Mouse (Mus musculus): ENCODE data around the gene Clip2. TPM values are rescaled to one million over a fixed set of nuclear protein-coding genes. Genes with fewer than 3 reads are reported as not detected.
A peak's percentile ranks its signal among the peaks of the same experiment; 100 is the strongest.

Gene Clip2
- polyA plus RNA-seq, 1 experiment from 2014 or later: 14.4 TPM

GRCm38 (mm10) chr5:134466296-134467029, 85.8 kb downstream of the Clip2 start:
- Histone ChIP-seq H3K9me3 (ENCODE audit: control insufficient read depth, low read length) (no peaks in the 10 kb centered on the region), H3K4me2 (ENCODE audit: low read length) (peak overlapping the region; percentile 31), H3K36me3 (ENCODE audit: control insufficient read depth, insufficient read depth, low read length) (no peaks in the 10 kb centered on the region), H3K4me3 (ENCODE audit: low read length) (no peak overlapping the region), H3K9ac (ENCODE audit: low read depth, low read length) (no peak overlapping the region; the same call in 1 of the 2 replicates), H3K27me3 (replicated peaks; ENCODE audit: control insufficient read depth, insufficient read depth, low read length) (no peaks in the 10 kb centered on the region), H3K27ac (ENCODE audit: low read depth, low read length) (peak overlapping the region; percentile 66), H3K4me1 (ENCODE audit: control insufficient read depth, insufficient read depth, low read depth, low read length) (peaks cover 10% of the 10 kb centered on the region)
- ATAC-seq: peak; percentile 67
- 8% methylated on average over 21 of the region's 21 CpGs for WGBS

- H3K27ac ChIP-seq (ENCODE audit: low read depth, low read length): no peak overlapping the region
- H3K36me3 ChIP-seq (ENCODE audit: control insufficient read depth, insufficient read depth, low read length): no peaks in the 10 kb centered on the region
- H3K27me3 ChIP-seq (replicated peaks; ENCODE audit: control insufficient read depth, insufficient read depth, low read length): no peaks in the 10 kb centered on the region
- no peak for ATAC-seq
- 91% methylated on average over 1 of the region's 1 CpGs for WGBS
- H3K4me2 ChIP-seq (ENCODE audit: low read length): no peak overlapping the region
- no peak overlapping the region for H3K4me3 ChIP-seq (ENCODE audit: low read length)
- H3K9ac ChIP-seq (ENCODE audit: low read depth, low read length): no peak overlapping the region
- peaks cover 10% of the 10 kb centered on the region for H3K4me1 ChIP-seq (ENCODE audit: control insufficient read depth, insufficient read depth, low read depth, low read length)
- H3K9me3 ChIP-seq (ENCODE audit: control insufficient read depth, low read length): no peaks in the 10 kb centered on the region
Observed at GRCm38 (mm10) chr5:134465197-134465596, 87.0 kb downstream of the Clip2 start.

DNA sequence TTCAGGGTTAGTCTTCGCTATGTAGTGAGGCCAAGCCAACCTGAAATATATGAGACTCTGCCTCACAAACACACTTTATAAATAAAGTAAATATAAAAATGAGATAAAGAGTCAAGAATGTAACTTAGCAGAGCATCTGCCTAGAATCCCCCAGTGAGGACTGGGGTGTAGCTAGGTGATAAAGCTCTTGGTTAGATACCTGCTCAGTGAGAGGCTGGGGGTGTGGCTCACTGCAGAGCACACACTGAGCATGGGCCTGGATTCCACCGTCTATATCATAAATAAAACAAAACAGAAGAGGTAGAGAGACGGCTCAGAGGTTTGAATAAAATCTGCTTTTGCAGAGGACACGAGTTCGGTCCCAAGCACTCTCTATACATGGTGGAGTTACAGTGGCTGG, 88.0 kb downstream of the Clip2 start:
- H3K36me3 ChIP-seq (ENCODE audit: control insufficient read depth, insufficient read depth, low read length): no peaks in the 10 kb centered on the region

DNA sequence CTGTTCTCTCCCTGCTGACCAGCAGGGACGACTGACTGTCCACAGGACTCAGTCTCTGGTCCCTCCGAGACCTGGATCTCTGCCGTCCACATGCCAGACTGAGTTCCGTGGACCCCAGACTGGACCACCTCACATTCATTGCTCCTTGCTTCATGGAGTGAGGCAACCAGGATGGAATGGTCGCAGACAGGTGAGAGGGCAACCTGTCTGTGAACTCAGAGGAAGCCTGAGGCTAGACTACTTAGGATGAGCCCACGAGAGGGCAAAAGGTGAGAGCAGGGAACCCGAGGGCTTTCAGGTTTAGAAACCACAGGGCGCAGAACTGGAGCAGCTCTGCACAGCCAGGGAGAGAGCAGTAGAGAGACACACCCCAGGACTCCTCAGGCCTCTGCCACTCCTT, 89.5 kb downstream of the Clip2 start:
- Histone ChIP-seq H3K4me1 (ENCODE audit: control insufficient read depth, insufficient read depth, low read depth, low read length) (peaks cover 10% of the 10 kb centered on the region), H3K9me3 (ENCODE audit: control insufficient read depth, low read length) (no peaks in the 10 kb centered on the region)
- 85% methylated on average over 8 of the region's 8 CpGs for WGBS

More for the DNA sequence above, 88.0 kb downstream of the Clip2 start:
- Histone ChIP-seq H3K4me1 (ENCODE audit: control insufficient read depth, insufficient read depth, low read depth, low read length) (peaks cover 10% of the 10 kb centered on the region), H3K4me2 (ENCODE audit: low read length) (no peak overlapping the region), H3K9ac (ENCODE audit: low read depth, low read length) (no peak overlapping the region), H3K27me3 (replicated peaks; ENCODE audit: control insufficient read depth, insufficient read depth, low read length) (no peaks in the 10 kb centered on the region), H3K4me3 (ENCODE audit: low read length) (no peak overlapping the region), H3K9me3 (ENCODE audit: control insufficient read depth, low read length) (no peaks in the 10 kb centered on the region), H3K27ac (ENCODE audit: low read depth, low read length) (no peak overlapping the region)
- no peak for ATAC-seq
- 82% methylated on average over 5 of the region's 5 CpGs for WGBS

GRCm38 (mm10) chr5:134462316-134462715, 89.9 kb downstream of the Clip2 start:
- WGBS: 83% methylated on average over 2 of the region's 2 CpGs
- no peaks in the 10 kb centered on the region for H3K27me3 ChIP-seq (replicated peaks; ENCODE audit: control insufficient read depth, insufficient read depth, low read length)
- no peak overlapping the region for H3K9ac ChIP-seq (ENCODE audit: low read depth, low read length)
- H3K9me3 ChIP-seq (ENCODE audit: control insufficient read depth, low read length): no peaks in the 10 kb centered on the region
- no peak overlapping the region for H3K4me2 ChIP-seq (ENCODE audit: low read length)
- H3K4me3 ChIP-seq (ENCODE audit: low read length): no peak overlapping the region
- peaks cover 10% of the 10 kb centered on the region for H3K4me1 ChIP-seq (ENCODE audit: control insufficient read depth, insufficient read depth, low read depth, low read length)
- no peak overlapping the region for H3K27ac ChIP-seq (ENCODE audit: low read depth, low read length)
- no peak for ATAC-seq
- no peaks in the 10 kb centered on the region for H3K36me3 ChIP-seq (ENCODE audit: control insufficient read depth, insufficient read depth, low read length)

More for the DNA sequence above, 89.5 kb downstream of the Clip2 start:
- Histone ChIP-seq H3K4me2 (ENCODE audit: low read length) (no peak overlapping the region), H3K9ac (ENCODE audit: low read depth, low read length) (no peak overlapping the region), H3K36me3 (ENCODE audit: control insufficient read depth, insufficient read depth, low read length) (no peaks in the 10 kb centered on the region), H3K27me3 (replicated peaks; ENCODE audit: control insufficient read depth, insufficient read depth, low read length) (no peaks in the 10 kb centered on the region), H3K4me3 (ENCODE audit: low read length) (no peak overlapping the region), H3K27ac (ENCODE audit: low read depth, low read length) (no peak overlapping the region)
- no peak for ATAC-seq

- H3K9ac ChIP-seq (ENCODE audit: low read depth, low read length): no peak overlapping the region
- no peak for ATAC-seq
- H3K9me3 ChIP-seq (ENCODE audit: control insufficient read depth, low read length): no peaks in the 10 kb centered on the region
- H3K27ac ChIP-seq (ENCODE audit: low read depth, low read length): no peak overlapping the region
- 97% methylated on average over 4 of the region's 4 CpGs for WGBS
- no peaks in the 10 kb centered on the region for H3K36me3 ChIP-seq (ENCODE audit: control insufficient read depth, insufficient read depth, low read length)
- no peak overlapping the region for H3K4me3 ChIP-seq (ENCODE audit: low read length)
- no peaks in the 10 kb centered on the region for H3K4me1 ChIP-seq (ENCODE audit: control insufficient read depth, insufficient read depth, low read depth, low read length)
- H3K27me3 ChIP-seq (replicated peaks; ENCODE audit: control insufficient read depth, insufficient read depth, low read length): no peaks in the 10 kb centered on the region
- no peak overlapping the region for H3K4me2 ChIP-seq (ENCODE audit: low read length)
Observed at GRCm38 (mm10) chr5:134460546-134460945, 91.7 kb downstream of the Clip2 start.

DNA sequence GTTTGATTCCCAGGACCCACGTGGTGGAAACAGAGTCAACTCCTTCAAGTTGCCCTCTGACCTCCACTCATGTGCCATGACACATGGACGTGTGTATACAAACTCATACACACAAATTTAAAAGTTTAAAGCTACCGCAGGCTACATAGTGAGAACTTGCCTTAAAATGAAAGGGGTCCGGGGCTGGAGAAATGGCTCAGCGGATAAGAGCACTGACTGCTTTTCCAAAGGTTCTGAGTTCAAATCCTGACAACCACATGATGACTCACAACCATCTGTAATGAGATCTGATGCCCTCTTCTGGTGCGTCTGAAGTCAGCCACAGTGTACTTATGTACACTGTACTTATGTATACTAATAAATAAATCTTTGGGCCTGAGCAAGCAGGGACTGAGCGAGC, 93.1 kb downstream of the Clip2 start:
- no peaks in the 10 kb centered on the region for H3K9me3 ChIP-seq (ENCODE audit: control insufficient read depth, low read length)
- no peak overlapping the region for H3K9ac ChIP-seq (ENCODE audit: low read depth, low read length)
- no peak overlapping the region for H3K27ac ChIP-seq (ENCODE audit: low read depth, low read length)
- 87% methylated on average over 7 of the region's 7 CpGs for WGBS
- no peak overlapping the region for H3K4me2 ChIP-seq (ENCODE audit: low read length)
- H3K36me3 ChIP-seq (ENCODE audit: control insufficient read depth, insufficient read depth, low read length): no peaks in the 10 kb centered on the region
- no peak overlapping the region for H3K4me3 ChIP-seq (ENCODE audit: low read length)
- H3K27me3 ChIP-seq (replicated peaks; ENCODE audit: control insufficient read depth, insufficient read depth, low read length): no peaks in the 10 kb centered on the region
- ATAC-seq: no peak
- peaks cover 13% of the 10 kb centered on the region for H3K4me1 ChIP-seq (ENCODE audit: control insufficient read depth, insufficient read depth, low read depth, low read length)

DNA sequence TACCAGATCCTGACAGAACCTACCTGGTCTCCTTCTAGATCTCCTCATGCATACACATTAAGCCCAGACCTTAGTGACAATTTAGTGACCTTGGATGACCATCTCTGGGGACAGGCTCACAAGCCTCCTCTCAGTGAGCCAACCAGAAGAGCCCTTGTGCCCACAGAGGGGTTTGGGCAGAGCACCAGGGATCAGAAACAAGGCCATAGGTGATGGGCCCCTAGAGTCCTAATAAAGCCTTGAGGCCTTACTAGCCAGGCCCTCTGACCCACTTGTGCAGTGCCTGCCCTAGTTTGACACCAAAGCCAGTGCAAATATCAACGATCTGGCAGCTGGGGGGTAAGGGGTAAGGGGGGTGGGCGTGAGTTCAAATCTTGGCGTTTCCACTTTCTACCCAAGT, 93.8 kb downstream of the Clip2 start:
- Histone ChIP-seq H3K9me3 (ENCODE audit: control insufficient read depth, low read length) (no peaks in the 10 kb centered on the region), H3K36me3 (ENCODE audit: control insufficient read depth, insufficient read depth, low read length) (no peaks in the 10 kb centered on the region), H3K27ac (ENCODE audit: low read depth, low read length) (no peak overlapping the region), H3K9ac (ENCODE audit: low read depth, low read length) (no peak overlapping the region), H3K4me3 (ENCODE audit: low read length) (no peak overlapping the region), H3K4me1 (ENCODE audit: control insufficient read depth, insufficient read depth, low read depth, low read length) (peaks cover 20% of the 10 kb centered on the region), H3K27me3 (replicated peaks; ENCODE audit: control insufficient read depth, insufficient read depth, low read length) (no peaks in the 10 kb centered on the region), H3K4me2 (ENCODE audit: low read length) (no peak overlapping the region)
- no peak for ATAC-seq
- WGBS: 92% methylated on average over 3 of the region's 3 CpGs

DNA sequence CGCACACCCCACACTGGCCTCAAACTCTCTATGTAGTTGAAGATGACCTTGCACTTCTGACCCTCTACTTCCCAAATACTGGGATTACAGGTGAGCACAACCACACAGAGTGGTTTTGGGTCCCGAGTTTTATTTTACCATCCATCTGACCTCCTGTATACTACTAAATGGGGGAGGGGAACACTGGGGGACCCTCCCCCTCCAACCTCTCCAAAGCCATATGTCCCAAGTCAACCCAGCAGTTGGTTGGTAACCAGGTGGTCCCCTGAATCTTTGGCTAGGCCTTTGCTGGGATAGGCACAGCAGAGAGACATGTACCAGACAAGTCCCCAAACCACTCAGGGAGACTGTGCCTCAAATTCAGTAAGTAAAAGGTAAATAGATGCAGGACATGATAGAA, 94.9 kb downstream of the Clip2 start:
- Histone ChIP-seq H3K9me3 (ENCODE audit: control insufficient read depth, low read length) (no peaks in the 10 kb centered on the region), H3K4me3 (ENCODE audit: low read length) (no peak overlapping the region), H3K27ac (ENCODE audit: low read depth, low read length) (no peak overlapping the region; the same call in 1 of the 2 replicates), H3K9ac (ENCODE audit: low read depth, low read length) (no peak overlapping the region), H3K36me3 (ENCODE audit: control insufficient read depth, insufficient read depth, low read length) (no peaks in the 10 kb centered on the region), H3K4me1 (ENCODE audit: control insufficient read depth, insufficient read depth, low read depth, low read length) (peaks cover 23% of the 10 kb centered on the region), H3K27me3 (replicated peaks; ENCODE audit: control insufficient read depth, insufficient read depth, low read length) (no peaks in the 10 kb centered on the region), H3K4me2 (ENCODE audit: low read length) (no peak overlapping the region)
- WGBS: 98% methylated on average over 2 of the region's 2 CpGs
- ATAC-seq: no peak

All from hindbrain, embryonic 16.5 days (tissue).